Mouse (Mus musculus): ENCODE measurements around the gene Kcnab1. TPM values are rescaled to one million over a fixed set of nuclear protein-coding genes. Genes with fewer than 3 reads are reported as not detected.

Gene Kcnab1
- polyA plus RNA-seq, 1 experiment from 2014 or later: 5.6 TPM

DNA sequence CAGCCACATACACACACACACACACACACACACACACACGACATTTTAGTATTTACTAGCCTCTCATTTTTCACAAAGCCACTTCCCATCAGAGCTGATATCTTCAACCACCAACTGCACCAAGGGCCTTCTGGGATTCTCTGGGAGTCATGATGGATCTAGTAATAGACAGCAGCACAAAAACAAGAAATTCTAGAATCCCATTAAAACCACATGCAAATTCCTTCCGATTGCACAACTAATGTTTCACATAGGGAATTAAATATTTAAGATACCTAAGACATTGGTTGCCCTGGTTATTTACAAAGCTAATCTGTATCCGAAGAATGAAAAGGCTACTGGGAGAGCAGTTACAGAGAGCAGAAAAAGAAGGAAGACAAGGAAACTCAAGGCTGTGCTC is 29.6 kb downstream of the Kcnab1 start:
- 71% methylated on average over 3 of the region's 3 CpGs for WGBS
- H3K4me3 ChIP-seq: no peak overlapping the region
- H3K9ac ChIP-seq: no peak overlapping the region
- no peaks in the 10 kb centered on the region for H3K27me3 ChIP-seq
- no peak for ATAC-seq (ENCODE audit: insufficient number of reproducible peaks, insufficient read depth, low FRiP score, low TSS enrichment)
- no peak overlapping the region for H3K4me2 ChIP-seq (replicated peaks)
- no peaks in the 10 kb centered on the region for H3K9me3 ChIP-seq
- no peaks in the 10 kb centered on the region for H3K36me3 ChIP-seq
- H3K27ac ChIP-seq: no peak overlapping the region
- no peaks in the 10 kb centered on the region for H3K4me1 ChIP-seq

DNA sequence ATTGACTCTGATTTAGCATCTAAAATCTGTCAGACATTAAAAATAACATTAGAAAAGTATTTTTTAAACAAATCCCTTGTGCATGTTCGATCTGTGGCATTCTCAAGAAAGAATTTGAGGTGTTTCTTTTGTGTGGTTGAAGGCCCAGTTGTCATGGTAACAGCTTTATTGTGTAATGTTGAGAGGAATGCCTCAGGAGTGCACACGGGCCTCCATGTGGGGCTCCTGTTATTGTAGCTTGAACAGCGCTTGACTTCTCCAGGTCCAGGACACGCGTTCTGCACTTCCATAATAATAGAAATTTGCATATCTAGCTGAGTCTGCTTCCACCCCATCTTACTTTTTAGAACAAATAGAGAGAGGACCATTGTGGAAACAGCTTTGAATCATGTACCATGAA is 36.0 kb downstream of the Kcnab1 start:
- H3K4me2 ChIP-seq (replicated peaks): no peak overlapping the region
- ATAC-seq (ENCODE audit: insufficient number of reproducible peaks, insufficient read depth, low FRiP score, low TSS enrichment): no peak
- 67% methylated on average over 5 of the region's 5 CpGs for WGBS

DNA sequence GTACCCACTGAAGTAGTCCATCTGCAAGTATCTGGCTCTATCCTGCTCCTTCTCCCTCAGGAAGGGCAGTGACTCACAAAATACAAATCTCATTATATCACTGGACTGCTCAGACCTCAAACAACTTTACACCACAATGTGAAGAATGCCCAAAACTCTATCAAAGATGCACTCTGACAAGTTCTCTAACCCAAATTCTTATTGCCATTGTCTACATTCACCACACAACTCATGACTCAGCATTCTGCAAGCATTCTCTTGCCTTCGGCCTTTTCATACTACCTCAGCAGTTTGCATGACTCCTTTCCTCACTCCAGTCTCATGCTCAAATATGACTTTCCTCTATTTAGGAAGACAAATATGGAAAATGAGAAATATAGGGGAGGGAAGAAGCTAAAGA is 42.6 kb downstream of the Kcnab1 start:
- no peaks in the 10 kb centered on the region for H3K36me3 ChIP-seq
- H3K4me1 ChIP-seq: no peaks in the 10 kb centered on the region
- no peak for ATAC-seq (ENCODE audit: insufficient number of reproducible peaks, insufficient read depth, low FRiP score, low TSS enrichment)
- H3K9ac ChIP-seq: no peak overlapping the region
- no peak overlapping the region for H3K27ac ChIP-seq
- no peaks in the 10 kb centered on the region for H3K27me3 ChIP-seq
- H3K4me3 ChIP-seq: no peak overlapping the region
- H3K4me2 ChIP-seq (replicated peaks): no peak overlapping the region
- no peaks in the 10 kb centered on the region for H3K9me3 ChIP-seq
- WGBS: 80% methylated on average over 1 of the region's 1 CpGs

More for the DNA sequence above, 36.0 kb downstream of the Kcnab1 start:
- H3K4me1 ChIP-seq: no peaks in the 10 kb centered on the region
- H3K4me3 ChIP-seq: no peak overlapping the region
- no peak overlapping the region for H3K27ac ChIP-seq
- H3K9me3 ChIP-seq: no peaks in the 10 kb centered on the region
- no peak overlapping the region for H3K9ac ChIP-seq
- H3K27me3 ChIP-seq: no peaks in the 10 kb centered on the region
- H3K36me3 ChIP-seq: no peaks in the 10 kb centered on the region

DNA sequence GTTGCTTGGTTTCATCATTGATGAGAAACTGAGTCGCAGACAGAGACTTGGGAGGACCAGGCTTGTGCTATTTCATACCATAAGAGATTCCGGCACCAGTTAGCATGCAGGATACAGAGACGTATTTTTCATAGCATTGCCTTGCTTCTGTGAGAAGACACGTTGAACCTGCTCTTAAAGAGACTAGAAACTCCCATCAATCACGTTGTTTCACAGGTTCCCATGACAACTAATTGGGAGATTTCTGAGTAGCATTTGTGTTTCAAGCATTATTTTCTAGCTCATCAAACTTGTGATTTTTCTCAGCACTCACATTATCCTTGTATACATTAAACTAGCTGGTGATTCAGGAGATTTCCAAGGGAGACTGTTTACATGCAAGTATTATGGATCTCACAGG is 63.8 kb downstream of the Kcnab1 start:
- no peak overlapping the region for H3K9ac ChIP-seq
- no peak for ATAC-seq (ENCODE audit: insufficient number of reproducible peaks, insufficient read depth, low FRiP score, low TSS enrichment)

DNA sequence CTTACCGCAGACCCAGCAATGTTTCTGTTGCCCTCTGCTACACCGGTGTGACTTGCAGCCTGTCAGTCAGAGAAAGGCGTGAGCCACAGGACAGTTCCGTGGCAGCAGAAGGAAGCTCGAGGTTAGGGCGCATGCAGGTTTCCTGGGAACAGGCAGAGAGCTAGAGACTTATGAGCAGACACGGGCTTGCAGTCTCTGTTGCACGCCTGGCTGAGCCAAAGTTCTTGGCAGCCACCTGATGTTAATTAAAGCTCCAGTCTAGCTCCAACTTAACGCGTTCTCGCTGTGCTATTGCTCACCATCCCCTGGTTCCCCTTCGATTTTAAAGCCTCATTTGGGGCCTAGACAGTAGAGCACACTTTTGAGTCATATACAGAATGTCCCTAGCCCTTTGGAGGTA is 65.4 kb downstream of the Kcnab1 start:
- H3K9me3 ChIP-seq: no peaks in the 10 kb centered on the region
- H3K27ac ChIP-seq: no peak overlapping the region
- H3K36me3 ChIP-seq: no peaks in the 10 kb centered on the region
- no peak overlapping the region for H3K4me2 ChIP-seq (replicated peaks)
- WGBS: 66% methylated on average over 12 of the region's 12 CpGs
- no peaks in the 10 kb centered on the region for H3K27me3 ChIP-seq
- H3K4me3 ChIP-seq: no peak overlapping the region
- H3K9ac ChIP-seq: no peak overlapping the region
- no peaks in the 10 kb centered on the region for H3K4me1 ChIP-seq
- ATAC-seq (ENCODE audit: insufficient number of reproducible peaks, insufficient read depth, low FRiP score, low TSS enrichment): no peak

More for the DNA sequence above, 63.8 kb downstream of the Kcnab1 start:
- H3K36me3 ChIP-seq: no peaks in the 10 kb centered on the region
- no peak overlapping the region for H3K4me3 ChIP-seq
- no peaks in the 10 kb centered on the region for H3K9me3 ChIP-seq
- no peaks in the 10 kb centered on the region for H3K4me1 ChIP-seq
- no peaks in the 10 kb centered on the region for H3K27me3 ChIP-seq
- H3K4me2 ChIP-seq (replicated peaks): no peak overlapping the region
- WGBS: 80% methylated on average over 5 of the region's 5 CpGs
- H3K27ac ChIP-seq: no peak overlapping the region

DNA sequence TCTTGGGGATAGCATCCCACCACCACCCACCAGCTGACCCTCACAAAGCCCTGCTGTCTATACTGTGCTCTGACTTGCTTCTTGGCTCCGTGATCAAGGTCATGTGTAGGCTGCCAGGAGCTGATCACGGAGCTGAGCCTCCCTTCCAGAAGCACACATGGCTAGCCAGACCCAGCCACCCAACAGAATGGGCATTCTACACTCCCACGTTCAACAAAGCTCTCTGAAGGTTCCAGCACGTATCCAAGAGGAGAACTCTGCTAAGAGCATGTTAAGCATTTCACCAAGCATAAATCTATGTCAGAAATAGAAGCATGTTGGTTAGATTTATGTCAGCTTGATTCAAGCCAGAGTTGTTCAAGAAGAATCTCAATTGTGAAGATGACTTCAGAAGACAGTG is 66.6 kb downstream of the Kcnab1 start:
- H3K4me3 ChIP-seq: no peak overlapping the region
- 87% methylated on average over 4 of the region's 4 CpGs for WGBS
- H3K9ac ChIP-seq: no peak overlapping the region
- H3K4me1 ChIP-seq: no peaks in the 10 kb centered on the region
- H3K27ac ChIP-seq: no peak overlapping the region
- no peaks in the 10 kb centered on the region for H3K27me3 ChIP-seq
- H3K9me3 ChIP-seq: no peaks in the 10 kb centered on the region
- no peak overlapping the region for H3K4me2 ChIP-seq (replicated peaks)
- ATAC-seq (ENCODE audit: insufficient number of reproducible peaks, insufficient read depth, low FRiP score, low TSS enrichment): no peak
- no peaks in the 10 kb centered on the region for H3K36me3 ChIP-seq

DNA sequence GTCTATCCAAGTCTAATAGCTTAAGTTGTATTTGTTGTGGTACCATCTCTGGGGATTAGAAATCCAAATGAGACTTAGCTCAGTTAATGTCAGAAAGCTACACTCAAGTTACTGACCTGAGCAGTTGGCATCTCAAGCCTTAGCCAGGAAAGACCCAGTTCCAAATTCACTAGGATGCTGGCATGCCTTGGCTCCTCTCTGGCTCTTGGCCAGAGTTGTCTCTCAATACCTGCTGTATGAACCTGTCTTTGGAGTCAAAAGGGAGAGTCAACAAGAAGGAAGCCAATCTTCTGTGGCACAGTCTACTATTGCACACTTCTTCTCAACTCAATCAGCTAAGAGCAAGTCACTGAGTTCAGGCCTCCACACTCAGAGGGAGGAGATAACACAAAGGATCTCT is 67.7 kb downstream of the Kcnab1 start:
- no peak for ATAC-seq (ENCODE audit: insufficient number of reproducible peaks, insufficient read depth, low FRiP score, low TSS enrichment)

DNA sequence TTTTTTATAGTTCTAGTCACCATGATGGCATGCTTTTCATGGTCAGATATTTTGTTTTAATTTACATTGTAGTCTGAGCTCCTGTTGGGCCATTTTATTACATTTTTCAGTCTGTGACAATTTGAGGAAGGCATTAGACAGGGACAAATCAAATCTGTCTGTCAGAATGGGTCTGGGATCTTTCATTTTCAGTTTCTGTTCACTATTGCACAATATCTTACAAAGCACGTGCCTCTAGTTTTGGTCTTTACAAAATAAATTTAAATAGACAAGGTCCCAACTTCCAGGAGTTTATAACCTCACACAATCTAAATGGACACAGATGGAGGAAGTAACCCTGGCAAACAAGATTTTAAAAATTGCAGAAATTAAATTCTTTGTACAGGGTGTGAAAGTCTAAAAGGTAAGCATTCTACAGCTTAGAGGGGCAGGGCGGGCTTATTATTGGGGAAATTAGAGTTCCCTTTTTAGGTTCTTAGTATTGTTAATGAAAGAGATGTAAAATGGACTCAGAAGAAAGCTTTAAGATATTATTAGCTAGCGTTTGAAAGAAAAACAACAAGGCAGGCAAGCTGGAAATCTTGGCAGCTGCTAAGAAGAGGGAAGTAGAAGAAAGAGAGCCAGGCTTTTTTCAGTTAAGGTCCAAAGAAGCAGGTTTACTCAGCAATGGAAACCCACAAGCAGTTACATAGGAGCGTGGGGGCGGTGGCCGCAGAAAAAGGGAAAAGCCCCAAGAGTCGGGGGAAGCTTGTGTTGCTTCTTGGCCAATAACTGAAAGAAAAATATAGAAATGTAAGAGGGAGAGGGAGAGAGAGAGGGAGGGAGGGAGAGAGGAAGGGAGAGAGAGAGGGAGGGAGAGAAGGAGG is 78.9 kb downstream of the Kcnab1 start:
- H3K9me3 ChIP-seq: no peaks in the 10 kb centered on the region
- no peaks in the 10 kb centered on the region for H3K36me3 ChIP-seq
- no peak for ATAC-seq (ENCODE audit: insufficient number of reproducible peaks, insufficient read depth, low FRiP score, low TSS enrichment)
- no peaks in the 10 kb centered on the region for H3K27me3 ChIP-seq
- no peak overlapping the region for H3K4me2 ChIP-seq (replicated peaks)
- H3K27ac ChIP-seq: no peak overlapping the region
- 63% methylated on average over 7 of the region's 7 CpGs for WGBS
- H3K9ac ChIP-seq: no peak overlapping the region
- no peak overlapping the region for H3K4me3 ChIP-seq
- H3K4me1 ChIP-seq: no peaks in the 10 kb centered on the region

More for the DNA sequence above, 67.7 kb downstream of the Kcnab1 start:
- H3K4me3 ChIP-seq: no peak overlapping the region
- no peak overlapping the region for H3K27ac ChIP-seq
- H3K9ac ChIP-seq: no peak overlapping the region
- H3K27me3 ChIP-seq: no peaks in the 10 kb centered on the region
- H3K36me3 ChIP-seq: no peaks in the 10 kb centered on the region
- no peaks in the 10 kb centered on the region for H3K9me3 ChIP-seq
- H3K4me1 ChIP-seq: no peaks in the 10 kb centered on the region
- no peak overlapping the region for H3K4me2 ChIP-seq (replicated peaks)

DNA sequence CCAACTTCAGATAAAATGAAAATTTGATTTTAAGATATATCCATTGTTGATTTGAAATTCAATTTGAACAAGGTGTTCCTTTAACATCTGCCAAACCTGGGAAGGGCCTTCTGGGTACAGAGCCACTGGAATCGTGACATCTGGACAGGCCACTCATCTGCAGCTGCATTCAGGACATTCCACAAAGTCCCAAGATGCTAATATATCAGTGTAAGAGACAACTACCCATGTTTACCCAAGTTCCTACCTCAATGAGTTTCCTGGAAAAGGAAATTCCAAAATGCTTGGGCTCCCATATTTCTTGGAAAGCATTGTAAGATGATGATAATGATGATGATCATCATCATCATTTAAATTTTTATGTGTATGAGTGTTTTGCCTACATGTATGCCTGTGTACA is 91.4 kb downstream of the Kcnab1 start:
- 73% methylated on average over 1 of the region's 1 CpGs for WGBS
- no peak overlapping the region for H3K9ac ChIP-seq
- no peaks in the 10 kb centered on the region for H3K27me3 ChIP-seq
- H3K4me1 ChIP-seq: 0 out of 2 replicates have a peak, but pooled peaks cover 3% of the 10 kb centered on the region
- H3K4me2 ChIP-seq (replicated peaks): no peak overlapping the region
- H3K9me3 ChIP-seq: no peaks in the 10 kb centered on the region
- no peak for ATAC-seq (ENCODE audit: insufficient number of reproducible peaks, insufficient read depth, low FRiP score, low TSS enrichment)
- no peak overlapping the region for H3K27ac ChIP-seq
- H3K4me3 ChIP-seq: no peak overlapping the region
- H3K36me3 ChIP-seq: no peaks in the 10 kb centered on the region

DNA sequence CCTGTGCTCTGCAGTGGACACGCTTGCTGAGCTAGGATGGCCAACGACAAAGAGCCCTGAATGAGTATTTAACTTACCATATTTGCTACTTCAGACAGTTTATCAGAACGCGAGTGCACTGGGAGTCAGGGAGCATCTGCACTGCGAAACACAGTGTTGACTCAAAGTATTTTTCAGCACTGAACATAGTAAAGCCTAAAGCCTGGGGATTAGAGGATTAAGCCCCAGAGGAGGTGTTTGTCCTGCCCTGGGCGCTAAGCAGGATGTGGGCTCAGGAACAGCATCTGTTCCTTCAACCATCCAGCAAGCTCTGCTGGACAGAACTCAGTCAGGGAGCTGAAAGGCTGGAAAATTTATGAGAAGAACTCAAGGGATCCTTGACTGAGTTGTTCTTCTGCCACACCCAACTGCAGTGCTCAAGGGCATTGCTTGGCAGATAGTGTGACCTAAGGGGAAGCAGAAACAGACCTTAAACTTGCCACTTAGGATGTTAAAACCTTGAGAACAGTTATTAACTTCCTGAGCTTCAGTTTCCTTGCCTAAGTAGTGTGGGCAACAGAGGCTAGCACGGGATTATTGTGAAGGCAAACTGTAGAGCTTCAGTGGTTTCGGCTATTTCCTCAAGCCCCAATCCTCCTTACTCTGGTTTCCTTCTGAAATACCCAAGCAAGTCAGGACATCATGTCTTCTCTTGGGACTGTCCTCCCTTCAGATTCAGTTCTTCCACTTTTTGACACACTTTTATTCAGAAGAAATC is 94.4 kb downstream of the Kcnab1 start:
- Histone ChIP-seq H3K27ac (no peak overlapping the region), H3K27me3 (no peaks in the 10 kb centered on the region), H3K4me1 (0 out of 2 replicates have a peak, but pooled peaks cover 4% of the 10 kb centered on the region), H3K9me3 (no peaks in the 10 kb centered on the region), H3K4me3 (no peak overlapping the region), H3K9ac (no peak overlapping the region), H3K4me2 (replicated peaks) (no peak overlapping the region), H3K36me3 (no peaks in the 10 kb centered on the region)
- 70% methylated on average over 8 of the region's 8 CpGs for WGBS
- no peak for ATAC-seq (ENCODE audit: insufficient number of reproducible peaks, insufficient read depth, low FRiP score, low TSS enrichment)

DNA sequence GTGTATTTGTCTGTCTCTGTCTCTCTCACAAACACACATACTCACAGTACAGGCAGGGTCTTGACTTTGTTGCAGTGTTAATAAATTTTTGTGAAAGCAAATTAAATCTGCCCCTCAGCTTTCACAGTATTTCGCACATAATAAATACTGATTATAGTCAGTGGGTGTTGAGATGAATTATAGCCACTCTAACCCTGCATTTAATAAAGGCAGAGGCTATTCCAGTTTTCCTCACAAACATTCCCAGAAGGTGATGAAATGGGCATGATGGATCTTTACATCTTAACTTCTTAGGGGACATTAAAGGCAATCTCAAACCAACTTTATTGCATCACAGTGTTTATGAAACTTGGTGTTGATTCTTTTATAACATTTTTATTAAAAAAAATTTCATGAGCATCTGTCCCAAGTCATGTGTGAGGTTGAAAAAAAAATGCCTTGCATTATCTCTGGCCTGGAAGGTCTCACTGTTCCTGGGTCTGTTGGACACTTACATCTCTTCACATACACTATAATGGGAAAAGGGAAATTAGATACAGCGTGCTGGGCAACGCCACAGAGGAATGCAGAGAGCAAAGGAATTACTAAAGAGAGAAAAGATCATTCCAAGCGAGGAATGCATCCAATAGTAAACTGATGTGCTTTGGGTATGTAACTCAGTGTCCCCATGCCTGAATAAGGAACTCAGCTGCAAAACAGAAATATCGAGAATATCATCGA is 95.3 kb downstream of the Kcnab1 start:
- Histone ChIP-seq H3K9me3 (no peaks in the 10 kb centered on the region), H3K27ac (no peak overlapping the region), H3K36me3 (no peaks in the 10 kb centered on the region), H3K27me3 (no peaks in the 10 kb centered on the region), H3K4me3 (no peak overlapping the region), H3K4me1 (0 out of 2 replicates have a peak, but pooled peaks cover 4% of the 10 kb centered on the region), H3K4me2 (replicated peaks) (no peak overlapping the region), H3K9ac (no peak overlapping the region)
- ATAC-seq (ENCODE audit: insufficient number of reproducible peaks, insufficient read depth, low FRiP score, low TSS enrichment): no peak
- WGBS: 67% methylated on average over 6 of the region's 6 CpGs

Measured in embryonic facial prominence, embryonic 12.5 days (tissue).